Mouse (Mus musculus) left cerebral cortex, adult 9 months (tissue): Measurements from ENCODE around the gene Tssc4.

ENCODE experiments used
- DNase-seq, 2 experiments: peaks; one replicate each; pipeline ENCODE4 v3.0.0; 2022; ENCODE audit warnings: low spot score in 2 of 2

The Tssc4 gene

GRCm38 (mm10) chr7:143109696-143110095 lies 40.6 kb downstream of the Tssc4 start:
- no peak for DNase-seq

GRCm38 (mm10) chr7:143110803-143111202 lies 41.8 kb downstream of the Tssc4 start:
- DNase-seq, result no peak

GRCm38 (mm10) chr7:143111719-143112118 lies 42.7 kb downstream of the Tssc4 start:
- no peak for DNase-seq

- no peak for DNase-seq
These were observed 43.3 kb downstream of the Tssc4 start for GRCm38 (mm10) chr7:143112395-143112794.

- no peak for DNase-seq
These were observed 45.7 kb downstream of the Tssc4 start for GRCm38 (mm10) chr7:143114773-143115172.

GRCm38 (mm10) chr7:143116521-143116920 lies 47.5 kb downstream of the Tssc4 start:
- DNase-seq, result no peak

- DNase-seq, result no peak
These were observed 50.4 kb downstream of the Tssc4 start for GRCm38 (mm10) chr7:143119407-143119806.

GRCm38 (mm10) chr7:143119826-143120225 lies 50.8 kb downstream of the Tssc4 start:
- DNase-seq, result no peak
